ENCODE assay signal across 11 mouse cellular contexts in the genomic region with DNA sequence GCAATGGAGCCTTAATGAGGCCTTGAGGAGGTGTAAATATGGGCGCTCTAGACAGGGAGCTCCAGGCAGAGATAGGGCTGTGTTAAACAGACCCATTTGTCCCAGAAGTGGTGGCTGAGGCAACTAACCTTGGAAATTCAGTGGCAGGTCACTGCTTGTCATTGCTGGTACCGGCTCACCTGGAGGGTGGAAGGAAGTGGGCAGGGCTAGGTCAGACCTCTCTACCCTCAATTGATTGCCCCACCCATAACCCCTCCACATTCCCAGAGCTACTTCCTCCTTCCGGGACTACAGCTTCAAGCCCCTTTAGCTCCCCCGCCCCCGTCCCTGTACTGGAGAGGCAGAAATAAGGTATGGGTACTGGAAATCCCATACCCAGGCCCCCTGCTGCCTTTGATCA. TPM values are rescaled to one million over a fixed set of nuclear protein-coding genes. Genes with fewer than 3 reads are reported as not detected.
DNase-seq lines count a peak whose midpoint lies in the region; ATAC-seq lines count a peak whose summit lies in the region.
"Had no signal": no experiment of that assay in that cellular context is flagged by ENCODE, and none has a peak within 500 bp of the region (broad histone marks: within the 10 kb centered on the region; RNA-seq: fewer than 3 reads in every experiment).

No protein-coding gene starts in this region.

- H3K4me1 ChIP-seq in liver, embryonic 16.5 days (ENCODE audit: control insufficient read depth, low read depth, low read length): no peaks in the 10 kb centered on the region
- H3K4me1 ChIP-seq in stomach, embryonic 16.5 days (ENCODE audit: control insufficient read depth, insufficient read depth, low read length): peaks cover 5% of the 10 kb centered on the region; the same call in 1 of the 2 replicates

- no peak overlapping the region for H3K9ac ChIP-seq in liver, embryonic 16.5 days (ENCODE audit: low read depth, low read length)
- no peak overlapping the region for H3K9ac ChIP-seq in stomach, embryonic 16.5 days (ENCODE audit: low read length)

- DNase-seq in CD4-positive, CD25-positive, alpha-beta regulatory T cell, adult 2 months (ENCODE audit: low read depth, low spot score): peak; percentile 27
- peak; percentile 19 for DNase-seq in thymus, postnatal 0 days (ENCODE audit: low spot score)
- DNase-seq in thymus, postnatal 36 days: no peak
- no peak for DNase-seq in left cerebral cortex, adult 11 months (ENCODE audit: low spot score)
- no peak for DNase-seq in embryo, embryonic 9.5 days (ENCODE audit: extremely low spot score)
- DNase-seq: gastrocnemius, postnatal 10 days had no signal

- H3K4me3 ChIP-seq in liver, embryonic 16.5 days (ENCODE audit: low read depth, low read length): peak overlapping the region; percentile 11
- no peak overlapping the region for H3K4me3 ChIP-seq in stomach, embryonic 16.5 days (replicated peaks; ENCODE audit: low read length)

- no peaks in the 10 kb centered on the region for H3K36me3 ChIP-seq in liver, embryonic 16.5 days (ENCODE audit: control insufficient read depth, insufficient read depth)
- H3K36me3 ChIP-seq in stomach, embryonic 16.5 days (ENCODE audit: control insufficient read depth, insufficient read depth, low read length): no peaks in the 10 kb centered on the region

- H3K27ac ChIP-seq in liver, embryonic 16.5 days (ENCODE audit: low read length): no peak overlapping the region
- no peak overlapping the region for H3K27ac ChIP-seq in stomach, embryonic 16.5 days (ENCODE audit: low read length)
- H3K27ac ChIP-seq: hindbrain, postnatal 0 days had no signal

- no peaks in the 10 kb centered on the region for H3K9me3 ChIP-seq in liver, embryonic 16.5 days (replicated peaks; ENCODE audit: control insufficient read depth, low read length)
- H3K9me3 ChIP-seq in stomach, embryonic 16.5 days (replicated peaks; ENCODE audit: control insufficient read depth, low read length): no peaks in the 10 kb centered on the region

- 38% methylated on average over 5 of the region's 5 CpGs for WGBS in liver, embryonic 16.5 days (ENCODE audit: insufficient replicate concordance)
- 51% methylated on average over 5 of the region's 5 CpGs for WGBS in stomach, embryonic 16.5 days

- no peak for ATAC-seq in CD4-positive, CD25-positive, alpha-beta regulatory T cell, adult 4 months
- no peak for ATAC-seq in liver, embryonic 16.5 days (ENCODE audit: low read depth)
- peak; percentile 63 for ATAC-seq in stomach, embryonic 16.5 days (ENCODE audit: insufficient read depth, low FRiP score)
- ATAC-seq: hindbrain, postnatal 0 days had no signal

- H3K4me2 ChIP-seq in liver, embryonic 16.5 days (ENCODE audit: low read depth, low read length): no peak overlapping the region
- no peak overlapping the region for H3K4me2 ChIP-seq in stomach, embryonic 16.5 days (ENCODE audit: low read depth, low read length)

- H3K27me3 ChIP-seq in liver, embryonic 16.5 days (ENCODE audit: control insufficient read depth, insufficient read depth, low read depth, low read length): no peaks in the 10 kb centered on the region
- H3K27me3 ChIP-seq in stomach, embryonic 16.5 days (ENCODE audit: control insufficient read depth, insufficient read depth, low read length): no peaks in the 10 kb centered on the region

RNA-seq across cellular contexts. Expression of gene Cd79b, which starts 1.0 kb away (rescaled TPM):
- polyA plus RNA-seq in CD4-positive, CD25-positive, alpha-beta regulatory T cell, adult 4 months (2017; shearing (Covaris generic)): 10 to 100 TPM; 44.8 to 77.1 TPM
- polyA plus RNA-seq in thymus, postnatal 0 days (2015; fragmentation: Nextera tagmentation; extraction: Ambion mirVana): 38.5 and 39.6 TPM in 2 replicates
- 11.3 and 12.3 TPM in 2 replicates for polyA plus RNA-seq in liver, embryonic 16.5 days (2015; fragmentation: Nextera tagmentation; extraction: Ambion mirVana)
- polyA plus RNA-seq in stomach, embryonic 16.5 days (2015; fragmentation: Nextera tagmentation; extraction: Ambion mirVana): 3.5 and 3.6 TPM in 2 replicates

RNA-seq across cellular contexts. Expression of gene Gh, which starts 11.9 kb away (rescaled TPM):
- not detected for polyA plus RNA-seq in CD4-positive, CD25-positive, alpha-beta regulatory T cell, adult 4 months (2017; shearing (Covaris generic))
- polyA plus RNA-seq in thymus, postnatal 0 days (2015; fragmentation: Nextera tagmentation; extraction: Ambion mirVana): 0.38 and 0.75 TPM in 2 replicates
- not detected in 2 replicates for polyA plus RNA-seq in liver, embryonic 16.5 days (2015; fragmentation: Nextera tagmentation; extraction: Ambion mirVana)
- not detected in 2 replicates for polyA plus RNA-seq in stomach, embryonic 16.5 days (2015; fragmentation: Nextera tagmentation; extraction: Ambion mirVana)
- polyA plus RNA-seq: hindbrain, postnatal 0 days; neural tube, embryonic 14.5 days had no signal

RNA-seq across cellular contexts. Expression of gene Tcam1, which starts 37.1 kb away (rescaled TPM):
- polyA plus RNA-seq in CD4-positive, CD25-positive, alpha-beta regulatory T cell, adult 4 months (2017; shearing (Covaris generic)): under 1 TPM; 0.39 TPM
- 0.40 and 0.54 TPM in 2 replicates for polyA plus RNA-seq in thymus, postnatal 0 days (2015; fragmentation: Nextera tagmentation; extraction: Ambion mirVana)
- 0.13 and 0.16 TPM in 2 replicates for polyA plus RNA-seq in liver, embryonic 16.5 days (2015; fragmentation: Nextera tagmentation; extraction: Ambion mirVana)
- polyA plus RNA-seq in stomach, embryonic 16.5 days (2015; fragmentation: Nextera tagmentation; extraction: Ambion mirVana): 0.21 TPM in 2 replicates
- polyA plus RNA-seq: neural tube, embryonic 14.5 days had no signal

RNA-seq across cellular contexts. Expression of gene Scn4a, which starts 39.6 kb away (rescaled TPM):
- polyA plus RNA-seq in CD4-positive, CD25-positive, alpha-beta regulatory T cell, adult 4 months (2017; shearing (Covaris generic)): under 1 TPM in 1 of 2 experiments, not detected in 1; 0.14 TPM
- 0.04 TPM in 1 of 2 replicates, not detected in the other for polyA plus RNA-seq in thymus, postnatal 0 days (2015; fragmentation: Nextera tagmentation; extraction: Ambion mirVana)
- polyA plus RNA-seq in liver, embryonic 16.5 days (2015; fragmentation: Nextera tagmentation; extraction: Ambion mirVana): 0.04 and 0.13 TPM in 2 replicates
- polyA plus RNA-seq in stomach, embryonic 16.5 days (2015; fragmentation: Nextera tagmentation; extraction: Ambion mirVana): 0.04 and 0.30 TPM in 2 replicates
- polyA plus RNA-seq: neural tube, embryonic 14.5 days had no signal

RNA-seq across cellular contexts. Expression of gene Smarcd2, which starts 40.8 kb away (rescaled TPM):
- 10 to 100 TPM; 12.3 to 23.7 TPM for polyA plus RNA-seq in CD4-positive, CD25-positive, alpha-beta regulatory T cell, adult 4 months (2017; shearing (Covaris generic))
- polyA plus RNA-seq in thymus, postnatal 0 days (2015; fragmentation: Nextera tagmentation; extraction: Ambion mirVana): 139 and 157 TPM in 2 replicates
- 19.4 and 19.5 TPM in 2 replicates for polyA plus RNA-seq in liver, embryonic 16.5 days (2015; fragmentation: Nextera tagmentation; extraction: Ambion mirVana)
- polyA plus RNA-seq in stomach, embryonic 16.5 days (2015; fragmentation: Nextera tagmentation; extraction: Ambion mirVana): 53.8 and 58.1 TPM in 2 replicates

Comparison
In these comparisons a context has a peak if more than half of its experiments do, and no peak if none do; other contexts are left out.
1. DNase-seq: peak in CD4-positive, CD25-positive, alpha-beta regulatory T cell, adult 2 months (single experiment) and thymus, postnatal 0 days (single experiment); none in thymus, postnatal 36 days (0 of 2), left cerebral cortex, adult 11 months (single experiment) and embryo, embryonic 9.5 days (single experiment).